Mouse (Mus musculus): ENCODE data around the gene Ift20. TPM values are rescaled to one million over a fixed set of nuclear protein-coding genes. Genes with fewer than 3 reads are reported as not detected.
A peak's percentile ranks its signal among the peaks of the same experiment; 100 is the strongest.

Gene Ift20
- 105 and 133 TPM in 2 replicates for polyA plus RNA-seq (2012; rRNA removed)
- polyA plus RNA-seq (2014; fragmentation: Nextera tagmentation; extraction: Ambion mirVana): 176 and 185 TPM in 2 replicates

DNA sequence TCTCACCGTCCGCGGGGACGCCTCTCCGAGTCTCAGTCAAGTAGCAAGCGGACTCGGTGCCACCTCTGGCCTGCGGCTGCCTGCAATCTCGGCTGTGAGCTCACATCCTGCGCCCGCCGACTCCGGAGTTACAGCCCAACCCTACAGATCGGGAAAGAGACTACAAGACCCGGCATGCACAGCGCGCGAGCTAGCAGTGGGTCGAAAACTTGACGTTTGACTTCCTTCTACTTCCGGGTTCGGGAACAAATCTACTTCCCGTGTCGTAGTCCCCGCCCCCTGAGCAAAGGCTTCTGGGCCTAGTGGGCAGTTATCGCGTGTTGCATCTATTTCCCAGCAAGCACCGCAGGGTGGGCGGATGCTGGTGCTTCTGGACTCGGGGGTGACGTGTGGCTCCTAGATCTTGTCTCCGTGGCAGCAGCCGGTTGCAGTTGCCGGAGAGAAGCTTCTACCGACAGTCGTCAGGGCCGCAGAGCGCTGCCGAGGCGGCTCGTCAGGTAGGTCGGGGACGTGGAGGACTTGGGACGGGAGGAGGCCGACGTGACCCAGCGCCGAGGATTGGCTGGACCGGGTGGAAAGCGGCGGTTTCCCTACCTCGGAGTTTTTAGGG lies at the start of gene Ift20, which contains the start of gene Tnfaip1:
Ift20 (plus strand) TSS at position 282 of the 610 bp plus-strand sequence.
Tnfaip1 (minus strand) TSS at position 253 of the 610 bp plus-strand sequence.
- Histone ChIP-seq H3K9me3 (ENCODE audit: control insufficient read depth, low read length) (no peaks in the 10 kb centered on the region), H3K4me3 (replicated peaks; ENCODE audit: low read length) (peak within 1 kb of the TSS; percentile 81), H3K27ac (replicated peaks; ENCODE audit: low read depth, low read length) (peak within 1 kb of the TSS; percentile 92), H3K27me3 (ENCODE audit: control insufficient read depth, insufficient read depth, low read length) (no peaks in the 10 kb centered on the region), H3K4me1 (ENCODE audit: control insufficient read depth, insufficient read depth, low read length) (peaks cover 18% of the 10 kb centered on the region), H3K4me2 (replicated peaks; ENCODE audit: low read depth, low read length, severe bottlenecking) (peak within 1 kb of the TSS; percentile 74), H3K9ac (ENCODE audit: low read depth, low read length, severe bottlenecking) (peak within 1 kb of the TSS; percentile 87), H3K36me3 (ENCODE audit: control insufficient read depth, insufficient read depth, low read length) (peaks cover 32% of the 10 kb centered on the region)
- ATAC-seq (ENCODE audit: low FRiP score, low read depth) (peak; percentile 97), DNase-seq (ENCODE audit: low spot score) (peak; percentile 100)
- TF ChIP-seq POLR2A (IDR thresholded peaks at IDR 0.05; ENCODE audit: borderline replicate concordance, extremely low read depth, insufficient read depth, insufficient read length): peak; percentile 54; the same call in 1 of the 2 replicates
- under 1% methylated on average over 52 of the region's 52 CpGs for WGBS

DNA sequence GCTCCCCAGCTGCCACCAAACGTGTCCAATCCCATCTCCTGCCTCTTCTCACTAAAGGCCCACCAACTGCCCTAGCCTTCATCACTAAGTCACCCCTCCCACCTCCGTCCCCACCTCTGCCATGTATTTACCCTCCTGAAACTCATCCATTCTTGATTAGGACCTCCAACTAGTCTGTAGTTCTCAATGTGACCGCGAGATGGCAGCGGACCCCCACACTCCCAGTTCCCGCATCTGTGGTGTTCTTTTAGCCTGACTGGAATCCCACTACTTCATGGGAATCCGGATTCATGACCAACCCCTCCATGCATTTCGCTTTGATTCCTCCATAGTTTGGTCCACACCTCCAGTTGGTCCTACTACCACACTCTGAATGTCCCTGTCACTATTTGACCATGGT lies 48.0 kb upstream of the Ift20 start:
- H3K27me3 ChIP-seq (ENCODE audit: control insufficient read depth, insufficient read depth, low read length): peaks cover 52% of the 10 kb centered on the region
- WGBS: 6% methylated on average over 8 of the region's 8 CpGs

DNA sequence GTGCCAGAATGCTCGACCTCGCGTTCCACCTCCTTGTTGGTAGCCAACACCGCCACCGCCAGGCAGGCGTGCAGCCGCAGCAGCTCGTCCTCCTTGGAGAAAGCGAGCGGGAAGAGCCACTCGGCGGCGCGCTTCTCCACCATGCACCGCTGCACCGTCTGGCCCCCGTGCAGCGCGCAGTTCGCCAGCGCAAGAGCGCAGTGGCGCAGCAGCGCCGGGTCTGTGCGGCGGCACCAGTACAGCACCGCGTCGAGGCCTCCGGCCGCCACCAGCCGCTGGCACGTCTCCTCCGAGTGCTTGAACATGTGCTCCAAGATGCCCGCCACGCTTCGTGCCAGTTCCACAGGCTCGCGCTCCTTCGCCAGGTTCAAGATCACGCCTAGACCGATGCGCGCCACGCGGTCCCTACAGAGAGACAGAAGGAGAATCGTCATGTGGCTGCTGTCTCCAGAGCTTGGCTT lies 45.4 kb upstream of the Ift20 start:
- Histone ChIP-seq H3K36me3 (ENCODE audit: control insufficient read depth, insufficient read depth, low read length) (no peaks in the 10 kb centered on the region), H3K4me3 (replicated peaks; ENCODE audit: low read length) (peak overlapping the region; percentile 19), H3K27me3 (ENCODE audit: control insufficient read depth, insufficient read depth, low read length) (peaks cover 55% of the 10 kb centered on the region), H3K27ac (replicated peaks; ENCODE audit: low read depth, low read length) (no peak overlapping the region), H3K4me2 (replicated peaks; ENCODE audit: low read depth, low read length, severe bottlenecking) (peak overlapping the region; percentile 28), H3K4me1 (ENCODE audit: control insufficient read depth, insufficient read depth, low read length) (no peaks in the 10 kb centered on the region), H3K9ac (ENCODE audit: low read depth, low read length, severe bottlenecking) (no peak overlapping the region), H3K9me3 (ENCODE audit: control insufficient read depth, low read length) (no peaks in the 10 kb centered on the region)
- WGBS: 14% methylated on average over 34 of the region's 48 CpGs
- ATAC-seq (ENCODE audit: low FRiP score, low read depth): no peak
- DNase-seq (ENCODE audit: low spot score): no peak
- TF ChIP-seq POLR2A (IDR thresholded peaks at IDR 0.05; ENCODE audit: borderline replicate concordance, extremely low read depth, insufficient read depth, insufficient read length): no peak

More for the DNA sequence above, 48.0 kb upstream of the Ift20 start:
- no peak for ATAC-seq (ENCODE audit: low FRiP score, low read depth)
- Histone ChIP-seq H3K9me3 (ENCODE audit: control insufficient read depth, low read length) (no peaks in the 10 kb centered on the region), H3K4me1 (ENCODE audit: control insufficient read depth, insufficient read depth, low read length) (no peaks in the 10 kb centered on the region), H3K27ac (replicated peaks; ENCODE audit: low read depth, low read length) (no peak overlapping the region), H3K4me3 (replicated peaks; ENCODE audit: low read length) (no peak overlapping the region), H3K36me3 (ENCODE audit: control insufficient read depth, insufficient read depth, low read length) (no peaks in the 10 kb centered on the region), H3K9ac (ENCODE audit: low read depth, low read length, severe bottlenecking) (no peak overlapping the region), H3K4me2 (replicated peaks; ENCODE audit: low read depth, low read length, severe bottlenecking) (no peak overlapping the region)
- TF ChIP-seq POLR2A (IDR thresholded peaks at IDR 0.05; ENCODE audit: borderline replicate concordance, extremely low read depth, insufficient read depth, insufficient read length): no peak
- peak; percentile 70 for DNase-seq (ENCODE audit: low spot score)

DNA sequence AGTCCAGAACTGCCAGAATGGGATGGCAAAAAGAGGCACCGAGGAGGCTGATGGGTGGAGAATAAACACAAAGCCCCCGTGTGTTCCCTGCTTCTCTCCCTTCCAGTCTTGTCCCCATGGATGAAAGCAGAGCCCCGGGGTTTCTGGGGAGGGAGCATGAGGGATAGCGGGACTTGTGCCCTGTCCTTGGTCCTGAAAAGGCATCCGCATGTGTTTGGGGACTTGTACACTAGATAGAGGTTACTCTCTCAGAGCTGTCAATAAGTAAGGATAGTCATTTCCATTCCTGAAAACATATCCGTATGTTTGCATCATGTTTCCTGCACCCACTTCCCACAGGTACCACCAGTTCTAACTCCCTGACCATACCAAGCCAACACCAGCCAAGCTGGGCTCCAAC lies 40.3 kb upstream of the Ift20 start:
- no peak for TF ChIP-seq POLR2A (IDR thresholded peaks at IDR 0.05; ENCODE audit: borderline replicate concordance, extremely low read depth, insufficient read depth, insufficient read length)
- WGBS: 2% methylated on average over 6 of the region's 6 CpGs
- Histone ChIP-seq H3K4me3 (replicated peaks; ENCODE audit: low read length) (no peak overlapping the region), H3K27ac (replicated peaks; ENCODE audit: low read depth, low read length) (no peak overlapping the region), H3K4me2 (replicated peaks; ENCODE audit: low read depth, low read length, severe bottlenecking) (no peak overlapping the region), H3K9ac (ENCODE audit: low read depth, low read length, severe bottlenecking) (no peak overlapping the region), H3K36me3 (ENCODE audit: control insufficient read depth, insufficient read depth, low read length) (no peaks in the 10 kb centered on the region), H3K27me3 (ENCODE audit: control insufficient read depth, insufficient read depth, low read length) (peaks cover 19% of the 10 kb centered on the region), H3K4me1 (ENCODE audit: control insufficient read depth, insufficient read depth, low read length) (peaks cover 12% of the 10 kb centered on the region; the same call in 1 of the 2 replicates), H3K9me3 (ENCODE audit: control insufficient read depth, low read length) (no peaks in the 10 kb centered on the region)
- ATAC-seq (ENCODE audit: low FRiP score, low read depth) (no peak), DNase-seq (ENCODE audit: low spot score) (peak; percentile 64)

DNA sequence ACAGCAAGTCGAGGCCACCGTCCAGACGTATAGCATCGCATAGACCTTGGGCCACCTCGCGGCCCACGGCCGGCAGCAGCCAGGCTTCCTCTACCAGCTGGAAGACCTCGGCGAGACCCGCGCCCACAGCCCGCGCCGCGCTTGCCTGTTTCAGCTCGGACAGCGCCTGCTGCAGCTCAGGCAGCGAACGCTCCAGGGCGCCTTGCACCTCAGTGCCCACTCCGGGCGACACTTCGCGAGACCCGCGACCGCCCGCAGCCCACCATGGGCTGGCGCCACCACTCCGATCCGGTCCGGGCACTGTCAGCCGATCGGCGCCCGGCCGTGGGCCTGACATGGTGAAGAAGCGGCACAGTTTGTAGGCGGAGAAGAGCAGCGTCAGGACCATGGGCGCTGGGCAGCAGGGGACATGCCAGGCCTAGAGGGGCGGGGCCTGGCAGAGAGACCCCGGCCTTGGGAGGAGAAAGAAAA lies 39.1 kb upstream of the Ift20 start:
- peak overlapping the region; percentile 47 for H3K4me3 ChIP-seq (replicated peaks; ENCODE audit: low read length)
- peak; percentile 41 for ATAC-seq (ENCODE audit: low FRiP score, low read depth)
- no peak for DNase-seq (ENCODE audit: low spot score)
- peaks cover 12% of the 10 kb centered on the region; the same call in 1 of the 2 replicates for H3K4me1 ChIP-seq (ENCODE audit: control insufficient read depth, insufficient read depth, low read length)
- TF ChIP-seq POLR2A (IDR thresholded peaks at IDR 0.05; ENCODE audit: borderline replicate concordance, extremely low read depth, insufficient read depth, insufficient read length): no peak
- peaks cover 10% of the 10 kb centered on the region for H3K27me3 ChIP-seq (ENCODE audit: control insufficient read depth, insufficient read depth, low read length)
- H3K9me3 ChIP-seq (ENCODE audit: control insufficient read depth, low read length): no peaks in the 10 kb centered on the region
- no peaks in the 10 kb centered on the region for H3K36me3 ChIP-seq (ENCODE audit: control insufficient read depth, insufficient read depth, low read length)
- no peak overlapping the region for H3K27ac ChIP-seq (replicated peaks; ENCODE audit: low read depth, low read length)
- WGBS: under 1% methylated on average over 34 of the region's 44 CpGs
- H3K4me2 ChIP-seq (replicated peaks; ENCODE audit: low read depth, low read length, severe bottlenecking): peak overlapping the region; percentile 97
- peak overlapping the region; percentile 45 for H3K9ac ChIP-seq (ENCODE audit: low read depth, low read length, severe bottlenecking)

Data from limb, embryonic 14.5 days (tissue).